Mouse (Mus musculus): ENCODE results near the gene Sf1. TPM values are rescaled to one million over a fixed set of nuclear protein-coding genes. Genes with fewer than 3 reads are reported as not detected.

Sf1 gene
- total RNA-seq, 2 experiments from 2014 or later, result 208 to 222 TPM

- no peak overlapping the region for H3K27ac ChIP-seq
- DNase-seq (ENCODE audit: low spot score in 2 of 2), result no peak
- TF ChIP-seq CTCF (conservative IDR thresholded peaks at IDR 0.05), result no peak
- no peak overlapping the region for H3K4me3 ChIP-seq
Observed at GRCm38 (mm10) chr19:6372433-6372832, 8.9 kb downstream of the Sf1 start.

- peak; percentile 61 to 85 for DNase-seq (ENCODE audit: low spot score in 2 of 2)
- no peak overlapping the region for H3K4me3 ChIP-seq
- TF ChIP-seq CTCF (conservative IDR thresholded peaks at IDR 0.05), result peak; percentile 89
- H3K27ac ChIP-seq, result no peak overlapping the region
Observed at GRCm38 (mm10) chr19:6373539-6374400, 10.3 kb downstream of the Sf1 start.

- TF ChIP-seq CTCF (conservative IDR thresholded peaks at IDR 0.05), result no peak
- Histone ChIP-seq H3K27ac (no peak overlapping the region), H3K4me3 (no peak overlapping the region)
- no peak for DNase-seq (ENCODE audit: low spot score in 2 of 2)
Observed at GRCm38 (mm10) chr19:6374571-6374970, 11.1 kb downstream of the Sf1 start.

GRCm38 (mm10) chr19:6375423-6376254 is 12.1 kb downstream of the Sf1 start:
- no peak for DNase-seq (ENCODE audit: low spot score in 2 of 2)

GRCm38 (mm10) chr19:6376255-6376564 is 12.7 kb downstream of the Sf1 start:
- DNase-seq (ENCODE audit: low spot score in 2 of 2), result peak in 1 of 2 experiments; percentile 61
- Histone ChIP-seq H3K4me3 (no peak overlapping the region), H3K27ac (no peak overlapping the region)
- peak; percentile 86 for TF ChIP-seq CTCF (conservative IDR thresholded peaks at IDR 0.05)

More at GRCm38 (mm10) chr19:6375423-6376254, 12.1 kb downstream of the Sf1 start:
- no peak for TF ChIP-seq CTCF (conservative IDR thresholded peaks at IDR 0.05)
- Histone ChIP-seq H3K27ac (no peak overlapping the region), H3K4me3 (no peak overlapping the region)

GRCm38 (mm10) chr19:6376643-6377042 is 13.2 kb downstream of the Sf1 start:
- Histone ChIP-seq H3K27ac (no peak overlapping the region), H3K4me3 (no peak overlapping the region)
- no peak for TF ChIP-seq CTCF (conservative IDR thresholded peaks at IDR 0.05)

GRCm38 (mm10) chr19:6377327-6378040 is 14.0 kb downstream of the Sf1 start:
- DNase-seq (ENCODE audit: low spot score in 2 of 2), result no peak
- no peak for TF ChIP-seq CTCF (conservative IDR thresholded peaks at IDR 0.05)
- Histone ChIP-seq H3K4me3 (no peak overlapping the region), H3K27ac (no peak overlapping the region; the same call in 1 of the 2 replicates)

More at GRCm38 (mm10) chr19:6376643-6377042, 13.2 kb downstream of the Sf1 start:
- no peak for DNase-seq (ENCODE audit: low spot score in 2 of 2)

- Histone ChIP-seq H3K27ac (no peak overlapping the region), H3K4me3 (no peak overlapping the region)
- TF ChIP-seq CTCF (conservative IDR thresholded peaks at IDR 0.05), result no peak
- no peak for DNase-seq (ENCODE audit: low spot score in 2 of 2)
Observed at GRCm38 (mm10) chr19:6380411-6381166, 17.1 kb downstream of the Sf1 start.

- no peak for TF ChIP-seq CTCF (conservative IDR thresholded peaks at IDR 0.05)
- no peak for DNase-seq (ENCODE audit: low spot score in 2 of 2)
- H3K4me3 ChIP-seq, result no peak overlapping the region
- H3K27ac ChIP-seq, result no peak overlapping the region
Observed at GRCm38 (mm10) chr19:6381238-6381637, 17.7 kb downstream of the Sf1 start.

- DNase-seq (ENCODE audit: low spot score in 2 of 2), result no peak
- Histone ChIP-seq H3K4me3 (no peak overlapping the region), H3K27ac (no peak overlapping the region)
- no peak for TF ChIP-seq CTCF (conservative IDR thresholded peaks at IDR 0.05)
Observed at GRCm38 (mm10) chr19:6382323-6382924, 18.9 kb downstream of the Sf1 start.

- no peak for DNase-seq (ENCODE audit: low spot score in 2 of 2)
- TF ChIP-seq CTCF (conservative IDR thresholded peaks at IDR 0.05), result no peak
- Histone ChIP-seq H3K4me3 (no peak overlapping the region), H3K27ac (peak overlapping the region; percentile 55; the same call in 1 of the 2 replicates)
Observed at GRCm38 (mm10) chr19:6383470-6383869, 20.0 kb downstream of the Sf1 start.

- peak within 1 kb of the TSS; percentile 32 for H3K4me3 ChIP-seq
- TF ChIP-seq CTCF (conservative IDR thresholded peaks at IDR 0.05), result no peak
- peak within 1 kb of the TSS; percentile 55; the same call in 1 of the 2 replicates for H3K27ac ChIP-seq
- DNase-seq (ENCODE audit: low spot score in 2 of 2), result peak in 1 of 2 experiments; percentile 51
Observed at GRCm38 (mm10) chr19:6384128-6384527, 20.6 kb downstream of the Sf1 start, which contains the start of gene Pygm. Gene Pygm (plus strand): TSS chr19:6384399.

All from layer of hippocampus, adult 2 months (tissue).